Mouse (Mus musculus) heart, adult 9 months (tissue): Measurements from ENCODE around the gene Gstm2.
"Not testable (repeated sequence)": the region's sequence is repeated elsewhere in the genome, so short reads cannot be mapped to it uniquely, and the experiment has no call there.

Experiments
- DNase-seq, 2 experiments: peaks; one replicate each; pipeline ENCODE4 v3.0.0; 2022; ENCODE audit warnings: low spot score in 2 of 2

Gstm2 gene

GRCm38 (mm10) chr3:107986041-107986562 is at the start of gene Gstm2:
TSS of gene Gstm2 (minus strand) at chr3:107986453.
- peak; percentile 85 to 86 for DNase-seq

DNA sequence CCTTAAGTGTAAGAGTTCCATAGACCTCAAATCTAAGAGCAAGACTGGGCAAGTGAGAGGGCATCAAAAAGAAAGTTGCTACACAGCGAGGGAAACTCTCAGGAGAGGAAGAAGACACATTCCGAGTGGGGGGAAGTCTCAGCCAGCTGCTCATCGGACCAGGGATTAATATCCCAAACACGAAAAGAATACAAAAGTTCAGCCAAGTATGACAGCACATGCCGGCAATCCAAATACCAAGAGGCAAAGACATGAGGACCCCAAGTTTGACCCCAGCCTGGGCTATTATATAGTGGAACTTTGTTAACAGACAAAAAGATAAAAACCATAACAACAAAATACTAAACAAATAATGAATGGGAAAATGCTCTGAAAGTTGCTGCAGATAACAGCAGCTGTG is 46.9 kb upstream of the Gstm2 start:
- DNase-seq = peak; percentile 53 to 58

GRCm38 (mm10) chr3:108032113-108032512 is 45.9 kb upstream of the Gstm2 start:
- no peak for DNase-seq

- no peak for DNase-seq
Measured at GRCm38 (mm10) chr3:108028641-108029365, 42.5 kb upstream of the Gstm2 start.

GRCm38 (mm10) chr3:108026597-108026996 is 40.3 kb upstream of the Gstm2 start:
- no peak for DNase-seq

GRCm38 (mm10) chr3:108026049-108026448 is 39.8 kb upstream of the Gstm2 start:
- DNase-seq = no peak

GRCm38 (mm10) chr3:108025318-108025717 is 39.1 kb upstream of the Gstm2 start:
- DNase-seq = no peak

DNA sequence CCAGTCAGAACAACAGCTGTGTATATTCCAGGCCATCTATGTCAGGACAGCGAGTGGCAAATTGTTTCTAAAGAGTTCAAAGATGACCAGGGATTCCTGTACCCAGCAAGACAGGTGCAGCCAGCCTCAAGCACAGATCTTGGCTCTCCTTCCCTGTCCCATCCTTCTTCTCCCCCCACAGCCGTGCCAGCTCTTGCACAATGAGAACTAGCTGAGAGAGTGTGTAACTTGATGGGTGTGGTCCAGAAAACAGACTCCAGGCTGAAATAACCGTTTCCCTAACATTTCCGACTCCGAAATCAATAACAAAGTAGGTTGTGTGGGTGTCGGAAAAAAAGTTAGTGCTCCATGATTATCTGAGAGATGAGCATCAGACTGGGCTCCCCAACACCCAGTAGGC is 36.4 kb upstream of the Gstm2 start:
- peak; percentile 55 for DNase-seq

DNA sequence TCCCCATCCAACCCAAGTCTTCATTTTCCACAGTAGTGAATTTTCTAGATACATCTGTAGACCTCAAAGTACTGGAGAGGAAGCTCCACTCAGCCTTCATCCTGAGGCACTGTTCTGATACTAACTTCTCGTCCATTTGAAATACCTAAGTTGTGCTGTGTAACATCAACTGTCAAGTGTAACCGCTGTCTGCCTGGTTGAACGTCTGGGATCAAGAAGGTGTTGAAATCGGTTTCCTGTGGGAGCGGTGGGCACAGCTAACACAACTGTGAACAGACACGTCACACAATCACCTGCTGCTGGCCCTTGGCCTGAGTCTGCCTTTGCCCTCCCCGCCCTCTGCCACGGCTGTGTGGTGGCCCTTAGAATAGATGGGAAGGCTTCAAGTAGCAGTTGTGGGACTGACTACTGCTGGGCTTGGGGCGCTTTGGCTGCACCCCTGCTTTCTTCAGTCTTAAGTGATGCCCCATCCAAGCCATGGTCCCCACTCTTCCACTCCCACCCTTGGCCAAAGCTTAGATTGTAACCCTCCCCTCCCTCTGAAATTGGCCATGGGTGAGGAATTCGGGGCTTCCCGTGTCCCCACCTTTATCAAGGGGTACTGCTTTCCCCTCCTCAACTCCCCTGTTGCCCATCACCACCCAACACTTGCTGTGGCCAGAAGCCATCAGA is 34.2 kb upstream of the Gstm2 start:
- DNase-seq = not testable (repeated sequence)

GRCm38 (mm10) chr3:108019226-108019625 is 33.0 kb upstream of the Gstm2 start:
- DNase-seq = peak; percentile 30 to 39

- no peak for DNase-seq
Measured at GRCm38 (mm10) chr3:108018190-108018820, 32.1 kb upstream of the Gstm2 start.

- DNase-seq = peak; percentile 99
Measured at GRCm38 (mm10) chr3:108017473-108018189, 31.4 kb upstream of the Gstm2 start, which contains the start of gene Gstm1. TSS of gene Gstm1 (minus strand) at chr3:108017973.

- DNase-seq = not testable (repeated sequence)
Measured at GRCm38 (mm10) chr3:108016468-108016867, 30.2 kb upstream of the Gstm2 start.

GRCm38 (mm10) chr3:108014974-108015346 is 28.7 kb upstream of the Gstm2 start:
- DNase-seq = no peak

GRCm38 (mm10) chr3:108014098-108014973 is 28.1 kb upstream of the Gstm2 start:
- peak in 1 of 2 experiments; percentile 37 for DNase-seq

- peak; percentile 74 to 83 for DNase-seq
Measured at GRCm38 (mm10) chr3:108013331-108013871, 27.1 kb upstream of the Gstm2 start.

DNA sequence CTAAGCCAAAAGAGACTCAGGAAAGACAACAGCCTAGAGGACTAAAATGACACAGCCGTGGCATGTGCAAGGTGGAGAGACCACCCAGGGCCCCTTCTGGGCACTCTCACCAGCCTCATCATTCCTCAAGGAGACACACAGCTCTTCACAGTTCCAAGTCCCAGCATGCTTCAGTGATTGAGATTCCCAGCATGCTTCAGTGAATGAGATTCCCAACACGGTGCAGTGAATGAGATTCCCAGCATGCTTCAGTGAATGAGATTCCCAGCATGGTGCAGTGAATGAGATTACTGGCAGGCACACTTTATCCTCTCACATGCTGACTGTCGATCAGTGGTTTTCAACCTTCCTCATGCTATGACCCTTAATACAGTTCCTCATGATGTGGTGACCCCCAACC is 25.3 kb upstream of the Gstm2 start:
- DNase-seq = no peak

DNA sequence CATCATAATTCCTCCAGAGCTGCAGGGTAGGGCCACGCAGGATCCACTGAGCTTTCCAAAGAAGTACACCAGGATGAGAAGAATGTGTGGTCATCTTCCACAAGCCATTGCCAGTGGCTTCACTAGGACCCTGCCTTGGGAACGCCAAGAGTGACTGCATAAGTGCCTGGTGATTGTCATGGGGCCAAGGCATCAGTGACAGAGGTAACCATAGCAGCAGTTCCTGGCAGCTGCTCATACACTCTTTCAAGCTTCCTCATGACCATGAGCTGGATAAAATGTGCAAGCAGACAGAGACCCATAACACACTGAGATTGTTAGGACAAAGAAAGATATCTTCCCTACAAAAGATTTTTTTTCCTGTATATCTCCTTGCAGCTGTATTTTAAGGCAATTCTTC is 24.0 kb upstream of the Gstm2 start:
- peak; percentile 61 to 71 for DNase-seq

DNA sequence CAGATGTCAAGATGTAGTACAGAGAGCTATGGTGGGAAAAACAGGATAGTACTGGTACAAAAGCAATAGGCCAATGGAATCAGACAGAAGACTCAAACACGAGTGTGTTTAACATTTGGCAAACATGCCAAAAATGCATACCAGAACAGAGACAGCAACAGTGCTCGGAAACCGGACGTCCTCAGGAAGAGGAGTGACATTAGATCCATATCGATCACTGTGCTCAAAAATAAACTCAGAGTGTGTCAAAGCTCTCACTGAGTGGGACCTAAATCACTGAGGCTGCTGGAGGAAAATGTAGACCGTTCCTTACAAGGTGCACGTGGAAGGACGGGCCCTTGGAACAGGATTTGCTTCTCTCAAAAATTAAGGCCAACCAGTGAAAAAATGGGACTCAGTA is 15.8 kb upstream of the Gstm2 start:
- peak; percentile 46 to 66 for DNase-seq

DNA sequence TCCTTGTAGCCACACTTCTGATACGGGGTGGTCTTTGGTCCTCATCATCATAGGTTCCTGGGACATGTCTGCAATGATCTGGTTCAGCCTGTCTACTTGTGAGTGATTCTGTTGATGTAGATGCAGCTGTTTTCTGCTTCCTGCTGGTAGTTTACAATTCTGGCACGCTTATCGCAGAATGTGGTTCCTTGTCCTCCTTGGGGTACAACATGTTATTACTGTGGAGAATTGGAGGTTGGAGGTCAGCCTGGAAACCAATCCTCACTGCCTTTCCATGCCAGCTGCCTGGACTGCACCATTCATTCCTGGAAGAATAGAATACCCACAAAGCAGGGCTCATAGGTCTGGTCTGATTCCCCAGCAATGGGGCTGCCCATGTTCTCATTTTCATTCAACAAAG is 13.2 kb upstream of the Gstm2 start:
- DNase-seq = no peak

DNA sequence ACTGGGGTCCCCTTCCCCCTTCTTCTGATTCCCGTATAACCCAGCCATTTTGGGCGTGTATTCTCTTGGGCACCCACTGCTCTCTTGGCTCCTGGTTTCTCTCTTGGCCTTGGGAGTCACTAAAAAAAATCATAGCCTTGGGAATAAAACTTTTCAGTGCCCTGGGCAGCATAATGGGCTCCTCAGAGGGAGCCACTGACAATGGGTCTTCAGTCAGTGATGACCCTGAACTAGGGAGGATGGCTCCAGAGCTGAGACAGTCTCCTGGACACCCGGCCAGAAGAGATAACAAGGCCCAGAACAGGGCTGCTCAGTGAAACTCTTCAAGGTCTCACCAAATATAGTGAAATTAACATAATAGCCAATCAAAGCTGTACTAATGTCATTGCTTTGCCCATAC is 12.3 kb upstream of the Gstm2 start:
- no peak for DNase-seq
